Mouse (Mus musculus) lung, postnatal 0 days (tissue): ENCODE results near the gene D16Ertd472e.

ENCODE experiments used
- CTCF ChIP-seq: IDR thresholded peaks from 2 replicates; pipeline ENCODE4 v1.5.1; 2016; ENCODE audit warnings: antibody characterized with exemption, mild to moderate bottlenecking
- EP300 ChIP-seq: IDR thresholded peaks from 2 replicates; pipeline ENCODE4 v1.6.1; 2016; ENCODE audit warnings: antibody characterized with exemption, mild to moderate bottlenecking, control low read depth

- TF ChIP-seq EP300: no peak
- TF ChIP-seq CTCF: no peak
Observed at GRCm38 (mm10) chr16:78502492-78502891, 74.0 kb downstream of the D16Ertd472e start.
